Mouse (Mus musculus): ENCODE measurements around the gene Cd5. TPM values are rescaled to one million over a fixed set of nuclear protein-coding genes. Genes with fewer than 3 reads are reported as not detected.

Gene Cd5
- 0.34 and 0.82 TPM in 2 replicates for polyA plus RNA-seq (2015; fragmentation: Nextera tagmentation; extraction: Ambion mirVana)

GRCm38 (mm10) chr19:10738811-10739210, at the start of gene Cd5:
Gene Cd5 (minus strand): TSS chr19:10739002.
- no peaks in the 10 kb centered on the region for H3K9me3 ChIP-seq (replicated peaks)
- no peaks in the 10 kb centered on the region for H3K27me3 ChIP-seq
- H3K9ac ChIP-seq = no peak within 1 kb of the TSS
- no peak within 1 kb of the TSS for H3K4me2 ChIP-seq
- no peaks in the 10 kb centered on the region for H3K36me3 ChIP-seq
- H3K4me1 ChIP-seq = peaks cover 14% of the 10 kb centered on the region
- H3K4me3 ChIP-seq (replicated peaks) = no peak within 1 kb of the TSS
- WGBS = 64% methylated on average over 4 of the region's 4 CpGs
- H3K27ac ChIP-seq = no peak within 1 kb of the TSS
- ATAC-seq (replicated peaks; ENCODE audit: low FRiP score) = no peak

- H3K9me3 ChIP-seq (replicated peaks) = no peaks in the 10 kb centered on the region
- no peak overlapping the region for H3K27ac ChIP-seq
- no peak overlapping the region for H3K4me3 ChIP-seq (replicated peaks)
- 73% methylated on average over 9 of the region's 9 CpGs for WGBS
- H3K4me2 ChIP-seq = no peak overlapping the region
- no peak overlapping the region for H3K9ac ChIP-seq
- no peak for ATAC-seq (replicated peaks; ENCODE audit: low FRiP score)
- no peaks in the 10 kb centered on the region for H3K27me3 ChIP-seq
- H3K36me3 ChIP-seq = no peaks in the 10 kb centered on the region
- H3K4me1 ChIP-seq = peaks cover 11% of the 10 kb centered on the region
These were observed 49.4 kb upstream of the Cd5 start for GRCm38 (mm10) chr19:10788242-10788641.

GRCm38 (mm10) chr19:10787406-10787805, 48.6 kb upstream of the Cd5 start:
- Histone ChIP-seq H3K9me3 (replicated peaks) (no peaks in the 10 kb centered on the region), H3K4me1 (peaks cover 20% of the 10 kb centered on the region), H3K9ac (no peak overlapping the region), H3K4me3 (replicated peaks) (no peak overlapping the region), H3K36me3 (no peaks in the 10 kb centered on the region), H3K27me3 (no peaks in the 10 kb centered on the region), H3K4me2 (no peak overlapping the region), H3K27ac (no peak overlapping the region)
- 80% methylated on average over 4 of the region's 4 CpGs for WGBS
- no peak for ATAC-seq (replicated peaks; ENCODE audit: low FRiP score)

- no peak overlapping the region for H3K9ac ChIP-seq
- no peaks in the 10 kb centered on the region for H3K27me3 ChIP-seq
- no peak for ATAC-seq (replicated peaks; ENCODE audit: low FRiP score)
- H3K4me3 ChIP-seq (replicated peaks) = no peak overlapping the region
- H3K9me3 ChIP-seq (replicated peaks) = no peaks in the 10 kb centered on the region
- 78% methylated on average over 6 of the region's 6 CpGs for WGBS
- no peaks in the 10 kb centered on the region for H3K36me3 ChIP-seq
- no peak overlapping the region for H3K27ac ChIP-seq
- no peak overlapping the region for H3K4me2 ChIP-seq
- H3K4me1 ChIP-seq = peaks cover 26% of the 10 kb centered on the region
These were observed 48.0 kb upstream of the Cd5 start for GRCm38 (mm10) chr19:10786753-10787152.

- Histone ChIP-seq H3K4me2 (no peak overlapping the region), H3K27ac (no peak overlapping the region), H3K4me1 (peaks cover 28% of the 10 kb centered on the region), H3K27me3 (no peaks in the 10 kb centered on the region), H3K36me3 (no peaks in the 10 kb centered on the region), H3K4me3 (replicated peaks) (no peak overlapping the region), H3K9ac (no peak overlapping the region), H3K9me3 (replicated peaks) (no peaks in the 10 kb centered on the region)
- no peak for ATAC-seq (replicated peaks; ENCODE audit: low FRiP score)
- WGBS = 72% methylated on average over 10 of the region's 10 CpGs
These were observed 46.1 kb upstream of the Cd5 start for GRCm38 (mm10) chr19:10784796-10785459.

GRCm38 (mm10) chr19:10784061-10784460, 45.3 kb upstream of the Cd5 start:
- ATAC-seq (replicated peaks; ENCODE audit: low FRiP score) = 0 out of 2 replicates have a peak, but pooled peaks have one; percentile 38
- Histone ChIP-seq H3K27ac (no peak overlapping the region), H3K9ac (no peak overlapping the region), H3K27me3 (no peaks in the 10 kb centered on the region), H3K9me3 (replicated peaks) (no peaks in the 10 kb centered on the region), H3K4me2 (no peak overlapping the region), H3K4me1 (peaks cover 28% of the 10 kb centered on the region), H3K4me3 (replicated peaks) (no peak overlapping the region), H3K36me3 (no peaks in the 10 kb centered on the region)
- WGBS = 46% methylated on average over 3 of the region's 3 CpGs

GRCm38 (mm10) chr19:10783168-10783567, 44.4 kb upstream of the Cd5 start:
- Histone ChIP-seq H3K4me1 (peaks cover 28% of the 10 kb centered on the region), H3K9me3 (replicated peaks) (no peaks in the 10 kb centered on the region), H3K4me2 (no peak overlapping the region), H3K9ac (no peak overlapping the region), H3K4me3 (replicated peaks) (no peak overlapping the region), H3K27me3 (no peaks in the 10 kb centered on the region), H3K36me3 (no peaks in the 10 kb centered on the region), H3K27ac (no peak overlapping the region)
- ATAC-seq (replicated peaks; ENCODE audit: low FRiP score) = no peak
- 74% methylated on average over 4 of the region's 4 CpGs for WGBS

GRCm38 (mm10) chr19:10781641-10782040, 42.8 kb upstream of the Cd5 start:
- Histone ChIP-seq H3K4me3 (replicated peaks) (no peak overlapping the region), H3K9me3 (replicated peaks) (no peaks in the 10 kb centered on the region), H3K27me3 (no peaks in the 10 kb centered on the region), H3K9ac (no peak overlapping the region), H3K27ac (no peak overlapping the region), H3K36me3 (no peaks in the 10 kb centered on the region), H3K4me2 (no peak overlapping the region), H3K4me1 (peaks cover 28% of the 10 kb centered on the region)
- 82% methylated on average over 4 of the region's 4 CpGs for WGBS
- ATAC-seq (replicated peaks; ENCODE audit: low FRiP score) = no peak

GRCm38 (mm10) chr19:10776906-10777305, 38.1 kb upstream of the Cd5 start:
- no peaks in the 10 kb centered on the region for H3K9me3 ChIP-seq (replicated peaks)
- H3K9ac ChIP-seq = no peak overlapping the region

GRCm38 (mm10) chr19:10774141-10774540, 35.3 kb upstream of the Cd5 start:
- H3K36me3 ChIP-seq = no peaks in the 10 kb centered on the region
- H3K4me3 ChIP-seq (replicated peaks) = no peak overlapping the region
- peaks cover 15% of the 10 kb centered on the region; the same call in 1 of the 2 replicates for H3K4me1 ChIP-seq
- no peaks in the 10 kb centered on the region for H3K27me3 ChIP-seq
- no peak for ATAC-seq (replicated peaks; ENCODE audit: low FRiP score)
- H3K27ac ChIP-seq = no peak overlapping the region
- H3K9me3 ChIP-seq (replicated peaks) = no peaks in the 10 kb centered on the region
- 91% methylated on average over 6 of the region's 6 CpGs for WGBS
- H3K4me2 ChIP-seq = no peak overlapping the region
- H3K9ac ChIP-seq = no peak overlapping the region

More at GRCm38 (mm10) chr19:10776906-10777305, 38.1 kb upstream of the Cd5 start:
- Histone ChIP-seq H3K36me3 (no peaks in the 10 kb centered on the region), H3K27ac (no peak overlapping the region), H3K4me3 (replicated peaks) (no peak overlapping the region), H3K4me1 (peaks cover 3% of the 10 kb centered on the region), H3K27me3 (no peaks in the 10 kb centered on the region), H3K4me2 (no peak overlapping the region)
- ATAC-seq (replicated peaks; ENCODE audit: low FRiP score) = no peak
- 84% methylated on average over 4 of the region's 4 CpGs for WGBS

- H3K4me3 ChIP-seq (replicated peaks) = no peak overlapping the region
- H3K27me3 ChIP-seq = no peaks in the 10 kb centered on the region
- no peaks in the 10 kb centered on the region for H3K36me3 ChIP-seq
- H3K9me3 ChIP-seq (replicated peaks) = no peaks in the 10 kb centered on the region
- 69% methylated on average over 7 of the region's 7 CpGs for WGBS
- H3K27ac ChIP-seq = no peak overlapping the region
- H3K4me1 ChIP-seq = peaks cover 22% of the 10 kb centered on the region; the same call in 1 of the 2 replicates
- H3K9ac ChIP-seq = no peak overlapping the region
- no peak overlapping the region for H3K4me2 ChIP-seq
- no peak for ATAC-seq (replicated peaks; ENCODE audit: low FRiP score)
These were observed 34.6 kb upstream of the Cd5 start for GRCm38 (mm10) chr19:10773384-10773783.

- H3K4me2 ChIP-seq = no peak overlapping the region
- H3K36me3 ChIP-seq = no peaks in the 10 kb centered on the region
- 86% methylated on average over 10 of the region's 10 CpGs for WGBS
- H3K4me1 ChIP-seq = peaks cover 22% of the 10 kb centered on the region; the same call in 1 of the 2 replicates
- no peak overlapping the region for H3K9ac ChIP-seq
- no peaks in the 10 kb centered on the region for H3K27me3 ChIP-seq
- no peak overlapping the region for H3K27ac ChIP-seq
- no peak for ATAC-seq (replicated peaks; ENCODE audit: low FRiP score)
- no peak overlapping the region for H3K4me3 ChIP-seq (replicated peaks)
- H3K9me3 ChIP-seq (replicated peaks) = no peaks in the 10 kb centered on the region
These were observed 34.1 kb upstream of the Cd5 start for GRCm38 (mm10) chr19:10772866-10773265.

- H3K4me3 ChIP-seq (replicated peaks) = no peak overlapping the region
- no peak overlapping the region for H3K4me2 ChIP-seq
- H3K4me1 ChIP-seq = peaks cover 22% of the 10 kb centered on the region; the same call in 1 of the 2 replicates
- no peaks in the 10 kb centered on the region for H3K27me3 ChIP-seq
- no peaks in the 10 kb centered on the region for H3K9me3 ChIP-seq (replicated peaks)
- no peak overlapping the region for H3K9ac ChIP-seq
- no peaks in the 10 kb centered on the region for H3K36me3 ChIP-seq
- H3K27ac ChIP-seq = no peak overlapping the region
- no peak for ATAC-seq (replicated peaks; ENCODE audit: low FRiP score)
- WGBS = 83% methylated on average over 7 of the region's 7 CpGs
These were observed 33.2 kb upstream of the Cd5 start for GRCm38 (mm10) chr19:10771995-10772394.
